Mouse (Mus musculus) testis, adult 2 months (tissue): ENCODE measurements around the gene Ankrd65. TPM values are rescaled to one million over a fixed set of nuclear protein-coding genes. Genes with fewer than 3 reads are reported as not detected.
"Not testable (repeated sequence)": the region's sequence is repeated elsewhere in the genome, so short reads cannot be mapped to it uniquely, and the experiment has no call there.

ENCODE experiments used
- H3K27ac ChIP-seq: fragments of 200-500 bp; 2 replicates; pipeline ENCODE4 v1.5.1; 2012; ENCODE audit warnings: low read depth, low read length; ENCODE audit not compliant: control insufficient read depth, insufficient read depth
- H3K27me3 ChIP-seq: fragments of 200-500 bp; 2 replicates; pipeline ENCODE4 v1.6.1; 2012; ENCODE audit warnings: mild to moderate bottlenecking, low read length, moderate library complexity; ENCODE audit not compliant: control insufficient read depth, insufficient read depth
- H3K36me3 ChIP-seq: fragments of 200-500 bp; 2 replicates; pipeline ENCODE4 v1.6.1; 2012; ENCODE audit warnings: mild to moderate bottlenecking, low read length; ENCODE audit not compliant: control insufficient read depth, insufficient read depth
- H3K4me1 ChIP-seq: fragments of 200-500 bp; 2 replicates; pipeline ENCODE4 v1.6.1; 2012; ENCODE audit warnings: low read length; ENCODE audit not compliant: control insufficient read depth, insufficient read depth
- H3K4me3 ChIP-seq: fragments of 200-500 bp; 2 replicates; pipeline ENCODE4 v1.5.1; 2012; ENCODE audit warnings: low read depth, mild to moderate bottlenecking, low read length, moderate library complexity, mixed read lengths; ENCODE audit not compliant: control insufficient read depth
- CTCF ChIP-seq: fragments of 200-500 bp; IDR thresholded peaks from 2 replicates; pipeline ENCODE4 v1.5.1; 2012; ENCODE audit warnings: low read depth, mild to moderate bottlenecking, inconsistent platforms, low read length, moderate library complexity; ENCODE audit not compliant: control insufficient read depth, insufficient read depth, insufficient replicate concordance
- POLR2A ChIP-seq: fragments of 200-500 bp; IDR thresholded peaks from 2 replicates; pipeline ENCODE4 v1.6.1; 2012; ENCODE audit warnings: low read depth, mild to moderate bottlenecking, inconsistent platforms, low read length, moderate library complexity; ENCODE audit not compliant: control insufficient read depth
- polyA plus RNA-seq: library from polyadenylated mRNA; depleted of rRNA; stranded (reverse); fragments of >200 nt; gene quantifications from 2 replicates; pipeline ENCODE4 v1.2.3, GENCODE M21; 2012

The Ankrd65 gene
- polyA plus RNA-seq, 1 experiment: 0.27 TPM

DNA sequence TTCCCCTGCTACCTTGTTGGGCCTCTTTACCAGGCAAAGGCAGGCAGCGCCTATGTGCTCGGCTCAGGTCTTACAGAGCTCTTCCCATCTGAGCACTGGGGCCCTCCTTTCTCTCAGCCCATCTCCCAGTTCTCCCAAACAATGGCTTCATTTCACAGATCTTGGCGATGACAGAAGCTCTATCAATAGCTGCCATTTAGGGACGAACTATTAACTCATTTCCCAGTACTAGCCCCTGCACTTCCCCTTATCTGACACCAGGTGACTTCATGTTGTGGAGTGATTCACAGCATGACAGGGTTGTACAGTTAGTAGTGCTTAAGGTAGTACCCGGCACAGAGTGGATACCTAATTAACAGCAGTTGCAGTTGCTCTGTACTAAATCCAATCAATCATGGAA is 4.4 kb upstream of the Ankrd65 start, which contains the start of gene Tmem88b:
Gene Tmem88b, minus strand, starts transcription at position 56 of the 400 bp plus-strand sequence.
- no peaks in the 10 kb centered on the region for H3K36me3 ChIP-seq
- peaks cover 20% of the 10 kb centered on the region for H3K4me1 ChIP-seq
- no peaks in the 10 kb centered on the region for H3K27me3 ChIP-seq
- H3K4me3 ChIP-seq: peak within 1 kb of the TSS; percentile 88
- H3K27ac ChIP-seq: peak within 1 kb of the TSS; percentile 79; the same call in 1 of the 2 replicates
- TF ChIP-seq POLR2A (no peak), CTCF (no peak)

DNA sequence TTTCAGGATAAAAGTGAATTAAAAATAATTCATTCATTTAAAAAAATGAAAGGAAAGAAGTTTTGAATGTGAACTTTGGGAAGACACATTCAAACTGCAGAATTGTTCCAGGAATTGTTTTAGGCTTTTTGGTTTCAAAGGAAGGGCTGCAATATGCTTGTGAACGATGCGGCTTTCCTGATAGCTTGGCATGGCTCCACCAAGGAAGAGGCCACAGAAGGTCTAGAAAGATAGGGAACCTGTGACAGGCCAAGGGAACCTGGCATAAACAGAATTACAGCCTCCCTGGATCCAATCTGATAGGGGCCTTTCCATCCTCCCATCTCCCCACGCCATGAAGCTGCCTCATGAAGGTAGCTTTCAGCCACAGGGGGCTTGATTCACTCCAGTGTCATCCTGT is 1.9 kb upstream of the Ankrd65 start:
- Histone ChIP-seq H3K4me3 (no peak overlapping the region), H3K27ac (no peak overlapping the region), H3K4me1 (peaks cover 16% of the 10 kb centered on the region), H3K36me3 (no peaks in the 10 kb centered on the region), H3K27me3 (no peaks in the 10 kb centered on the region)
- TF ChIP-seq CTCF (no peak), POLR2A (no peak)

DNA sequence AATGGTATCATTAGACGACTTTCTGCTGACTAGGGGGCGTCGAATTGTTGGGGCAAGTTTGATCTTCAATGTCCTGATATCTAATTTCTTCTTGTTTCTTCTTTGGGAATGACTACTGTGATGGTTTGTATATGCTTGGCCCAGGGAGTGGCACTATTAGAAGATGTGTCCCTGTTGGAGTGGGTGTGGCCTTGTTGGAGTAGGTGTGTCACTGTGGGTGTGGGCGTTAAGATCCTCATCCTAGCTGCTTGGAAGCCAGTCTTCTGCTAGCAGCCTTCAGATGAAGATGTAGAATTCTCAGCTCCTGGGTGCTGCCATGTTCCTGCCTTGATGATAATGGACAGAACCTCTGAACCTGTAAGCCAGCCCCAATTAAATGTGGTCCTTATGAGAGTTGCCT is 1.4 kb upstream of the Ankrd65 start:
- H3K27me3 ChIP-seq, H3K4me3 ChIP-seq, H3K36me3 ChIP-seq, H3K27ac ChIP-seq: not testable (repeated sequence)
- H3K4me1 ChIP-seq: peaks cover 11% of the 10 kb centered on the region

DNA sequence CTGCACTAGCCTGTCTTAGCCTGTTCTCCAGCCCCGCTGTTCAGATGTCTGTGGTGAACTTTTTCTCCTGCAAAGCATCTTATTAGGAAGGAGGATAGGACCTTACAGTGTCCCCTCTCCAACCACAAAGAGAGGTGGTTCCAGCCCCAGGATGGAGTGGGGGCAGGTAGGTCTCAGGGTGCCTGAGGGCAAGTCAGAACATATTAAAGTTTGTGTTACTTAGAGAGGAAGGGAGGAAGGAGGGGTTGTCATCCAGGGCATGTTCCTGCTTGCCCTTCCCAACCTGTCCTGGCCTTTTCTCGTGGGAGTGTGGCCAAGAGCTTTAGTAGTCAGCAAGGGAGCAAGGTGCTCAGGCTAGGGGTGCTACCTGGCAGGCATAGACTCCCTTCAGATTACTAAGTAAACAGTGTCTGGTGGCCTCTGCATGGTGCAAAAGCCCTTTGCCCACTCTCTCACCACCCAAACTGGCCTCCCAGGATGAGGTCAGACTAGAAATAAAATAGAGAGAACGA is 467 bp downstream of the Ankrd65 start:
- Histone ChIP-seq H3K27ac (no peak overlapping the region), H3K4me1 (no peaks in the 10 kb centered on the region; the same call in 1 of the 2 replicates), H3K27me3 (no peaks in the 10 kb centered on the region), H3K4me3 (no peak overlapping the region), H3K36me3 (no peaks in the 10 kb centered on the region)
- TF ChIP-seq POLR2A: no peak
- TF ChIP-seq CTCF: no peak

DNA sequence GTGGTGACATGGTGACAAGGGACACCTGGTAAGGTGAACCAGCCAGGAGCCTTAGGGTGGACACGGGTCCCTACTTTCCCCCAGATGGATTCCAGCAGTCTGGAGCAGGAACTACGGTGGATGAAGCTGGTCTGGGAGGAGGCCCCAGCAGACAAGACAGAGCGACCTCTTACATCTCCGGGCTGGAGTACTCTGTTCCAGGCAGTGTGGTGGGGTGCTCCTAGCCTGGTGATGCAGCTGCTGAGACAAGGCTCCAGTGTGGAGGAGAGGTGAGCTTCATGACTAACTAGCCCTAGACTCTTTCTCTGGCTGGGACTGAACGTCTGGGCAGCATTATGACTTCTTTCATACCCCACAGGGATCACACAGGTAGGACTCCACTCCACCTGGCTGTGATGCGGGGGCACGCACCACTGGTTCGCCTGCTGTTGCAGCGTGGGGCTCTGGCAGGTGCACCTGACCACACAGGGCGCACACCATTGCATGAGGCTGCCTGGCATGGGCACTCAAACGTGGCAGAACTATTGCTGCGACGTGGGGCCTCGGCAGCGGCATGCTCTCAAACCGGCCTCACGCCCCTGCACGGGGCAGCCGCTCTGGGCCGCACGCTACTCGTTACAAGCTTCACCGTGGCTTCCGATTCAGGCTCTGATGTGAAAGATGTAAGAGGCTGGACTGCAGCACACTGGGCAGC is 1.1 kb downstream of the Ankrd65 start:
- no peaks in the 10 kb centered on the region for H3K27me3 ChIP-seq
- H3K36me3 ChIP-seq: no peaks in the 10 kb centered on the region
- H3K27ac ChIP-seq: no peak overlapping the region
- no peak overlapping the region for H3K4me3 ChIP-seq
- H3K4me1 ChIP-seq: no peaks in the 10 kb centered on the region; the same call in 1 of the 2 replicates
- TF ChIP-seq CTCF: no peak
- no peak for TF ChIP-seq POLR2A

DNA sequence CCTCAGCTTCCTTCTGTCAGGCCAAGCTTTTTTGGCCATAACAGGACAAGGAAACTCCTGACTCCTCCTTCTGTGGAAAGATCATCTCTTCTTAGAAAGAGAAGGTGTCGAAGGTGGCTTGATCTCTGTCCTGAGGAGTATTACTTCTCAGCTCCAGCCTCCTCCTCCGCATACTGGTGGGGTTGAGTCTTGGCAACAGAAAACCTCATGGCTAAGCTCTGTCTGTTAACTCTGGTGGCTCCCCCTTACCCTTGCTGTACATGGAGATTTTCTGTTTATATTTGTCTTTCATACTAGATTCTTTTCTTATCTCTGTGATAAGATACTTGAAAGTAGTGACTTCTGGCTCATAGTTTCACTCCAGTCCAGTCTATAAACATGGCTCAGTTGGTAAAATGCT is 3.5 kb downstream of the Ankrd65 start:
- Histone ChIP-seq H3K36me3 (no peaks in the 10 kb centered on the region), H3K27me3 (no peaks in the 10 kb centered on the region), H3K27ac (no peak overlapping the region), H3K4me3 (no peak overlapping the region), H3K4me1 (no peaks in the 10 kb centered on the region; the same call in 1 of the 2 replicates)
- TF ChIP-seq CTCF: no peak
- TF ChIP-seq POLR2A: no peak

DNA sequence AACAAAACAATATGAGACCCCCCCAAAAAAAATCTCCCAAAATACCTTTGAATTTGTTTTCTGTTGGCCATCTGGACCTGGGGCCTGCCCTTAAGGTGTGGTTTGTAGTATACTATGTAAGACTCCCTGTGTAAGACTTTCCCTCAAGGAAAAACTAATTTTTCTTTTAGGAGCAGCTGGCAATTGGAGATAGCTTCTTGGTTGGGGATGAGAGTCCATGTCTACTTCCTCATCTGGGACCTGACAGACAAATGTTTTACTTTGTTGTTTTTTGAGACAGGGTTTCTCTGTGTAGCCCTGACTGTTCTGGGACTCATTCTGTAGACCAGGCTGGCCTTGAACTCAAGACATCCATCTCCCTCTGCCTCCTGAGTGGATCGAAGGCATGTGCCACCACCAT is 11.8 kb downstream of the Ankrd65 start:
- no peak for TF ChIP-seq POLR2A
- no peak for TF ChIP-seq CTCF
- peaks cover 7% of the 10 kb centered on the region for H3K4me1 ChIP-seq
- no peaks in the 10 kb centered on the region for H3K27me3 ChIP-seq
- H3K27ac ChIP-seq: no peak overlapping the region
- H3K4me3 ChIP-seq: peak overlapping the region; percentile 96
- H3K36me3 ChIP-seq: peaks cover 4% of the 10 kb centered on the region; the same call in 1 of the 2 replicates
